9 mouse cellular contexts compared by ENCODE assay signal in genomic region chr16:10452445-10452896, GRCm38 (mm10). TPM values are rescaled to one million over a fixed set of nuclear protein-coding genes. Genes with fewer than 3 reads are reported as not detected.
DNase-seq lines count a peak whose midpoint lies in the region; ATAC-seq and TF ChIP-seq lines count a peak whose summit lies in the region.
"Had no signal": no experiment of that assay in that cellular context is flagged by ENCODE, and none has a peak within 500 bp of the region (broad histone marks: within the 10 kb centered on the region; RNA-seq: fewer than 3 reads in every experiment).

No protein-coding gene starts in this region.

- ATAC-seq in heart, embryonic 13.5 days (ENCODE audit: extremely low read depth, insufficient number of reproducible peaks, low FRiP score, low TSS enrichment): peak; percentile 70
- ATAC-seq in erythroid progenitor cell, adult 5-6 weeks (replicated peaks; ENCODE audit: low FRiP score, poor library complexity, severe bottlenecking): no peak

- TF ChIP-seq CTCF in layer of hippocampus, adult 2 months (conservative IDR thresholded peaks at IDR 0.05): no peak

- H3K4me1 ChIP-seq in heart, embryonic 13.5 days: peaks cover 27% of the 10 kb centered on the region

- H3K27me3 ChIP-seq in heart, embryonic 13.5 days (replicated peaks): no peaks in the 10 kb centered on the region

- H3K27ac ChIP-seq in heart, embryonic 13.5 days (replicated peaks): peak overlapping the region; percentile 72
- H3K27ac ChIP-seq in layer of hippocampus, adult 2 months: no peak overlapping the region
- H3K27ac ChIP-seq: liver, embryonic 14.5 days had no signal

- DNase-seq in thymus, postnatal 14 days: peak; percentile 9
- no peak for DNase-seq in thymus, postnatal 10 days (ENCODE audit: low spot score in 2 of 2)
- peak; percentile 66 to 80 for DNase-seq in cerebellum, postnatal 25 days
- peak; percentile 42 to 62 for DNase-seq in layer of hippocampus, adult 2 months (ENCODE audit: low spot score in 2 of 2)
- peak; percentile 97 for DNase-seq in lung, postnatal 36 days
- DNase-seq in spleen, postnatal 14 days (ENCODE audit: low spot score in 2 of 2): peak; percentile 13 to 16

- H3K9ac ChIP-seq in heart, embryonic 13.5 days: no peak overlapping the region
- H3K9ac ChIP-seq: liver, embryonic 14.5 days had no signal

- peak overlapping the region; percentile 20 for H3K4me2 ChIP-seq in heart, embryonic 13.5 days

- H3K4me3 ChIP-seq in heart, embryonic 13.5 days: no peak overlapping the region
- no peak overlapping the region for H3K4me3 ChIP-seq in layer of hippocampus, adult 2 months

- H3K36me3 ChIP-seq in heart, embryonic 13.5 days: no peaks in the 10 kb centered on the region

- no peaks in the 10 kb centered on the region for H3K9me3 ChIP-seq in heart, embryonic 13.5 days

- WGBS in heart, embryonic 13.5 days: 28% methylated on average over 8 of the region's 8 CpGs

RNA-seq across cellular contexts. Expression of gene Tvp23a, which starts 5.3 kb away (rescaled TPM):
- polyA plus RNA-seq in heart, embryonic 13.5 days (2015; fragmentation: Nextera tagmentation; extraction: Ambion mirVana): 3.9 and 4.1 TPM in 2 replicates
- total RNA-seq in layer of hippocampus, adult 2 months (2021): 10 to 100 TPM; 26.2 to 27.2 TPM
- total RNA-seq in erythroid progenitor cell, adult 5-6 weeks (2015; ENCODE audit: low replicate concordance): not detected in 2 replicates
- total RNA-seq in erythroid progenitor cell, adult 5-6 weeks (2017; ENCODE audit: low replicate concordance): not detected in 2 replicates

RNA-seq across cellular contexts. Expression of gene Ciita, which starts 27.4 kb away (rescaled TPM):
- 0.17 and 0.29 TPM in 2 replicates for polyA plus RNA-seq in heart, embryonic 13.5 days (2015; fragmentation: Nextera tagmentation; extraction: Ambion mirVana)
- total RNA-seq in layer of hippocampus, adult 2 months (2021): under 1 TPM in 1 of 2 experiments, not detected in 1; 0.27 TPM
- total RNA-seq in erythroid progenitor cell, adult 5-6 weeks (2015; ENCODE audit: low replicate concordance): 0.36 and 0.84 TPM in 2 replicates
- total RNA-seq in erythroid progenitor cell, adult 5-6 weeks (2017; ENCODE audit: low replicate concordance): 0.26 and 0.30 TPM in 2 replicates

RNA-seq across cellular contexts. Expression of gene Nubp1, which starts 40.7 kb away (rescaled TPM):
- 36.6 and 37.1 TPM in 2 replicates for polyA plus RNA-seq in heart, embryonic 13.5 days (2015; fragmentation: Nextera tagmentation; extraction: Ambion mirVana)
- 10 to 100 TPM; 15.5 to 17.8 TPM for total RNA-seq in layer of hippocampus, adult 2 months (2021)
- 12.6 and 21.4 TPM in 2 replicates for total RNA-seq in erythroid progenitor cell, adult 5-6 weeks (2015; ENCODE audit: low replicate concordance)
- total RNA-seq in erythroid progenitor cell, adult 5-6 weeks (2017; ENCODE audit: low replicate concordance): 11.4 and 20.5 TPM in 2 replicates

RNA-seq across cellular contexts. Expression of gene Tekt5, which starts 57.2 kb away (rescaled TPM):
- 0.13 and 0.33 TPM in 2 replicates for polyA plus RNA-seq in heart, embryonic 13.5 days (2015; fragmentation: Nextera tagmentation; extraction: Ambion mirVana)
- total RNA-seq in layer of hippocampus, adult 2 months (2021): 1 to 10 TPM; 6.1 to 7.4 TPM
- total RNA-seq in erythroid progenitor cell, adult 5-6 weeks (2015; ENCODE audit: low replicate concordance): 0.84 TPM in 1 of 2 replicates, not detected in the other
- not detected in 2 replicates for total RNA-seq in erythroid progenitor cell, adult 5-6 weeks (2017; ENCODE audit: low replicate concordance)

Comparison
In these comparisons a context has a peak if more than half of its experiments do, and no peak if none do; other contexts are left out.
1. DNase-seq: peak in thymus, postnatal 14 days (single experiment), cerebellum, postnatal 25 days (2 of 2), layer of hippocampus, adult 2 months (2 of 2), lung, postnatal 36 days (single experiment) and spleen, postnatal 14 days (2 of 2); none in thymus, postnatal 10 days (0 of 2).
2. RNA of gene Tvp23a, which starts 5.3 kb away (total RNA-seq): 26.2 to 27.2 TPM in layer of hippocampus, adult 2 months; not detected in erythroid progenitor cell, adult 5-6 weeks; every median in the first group is over 10 times any median in the second.